In the genomic region with DNA sequence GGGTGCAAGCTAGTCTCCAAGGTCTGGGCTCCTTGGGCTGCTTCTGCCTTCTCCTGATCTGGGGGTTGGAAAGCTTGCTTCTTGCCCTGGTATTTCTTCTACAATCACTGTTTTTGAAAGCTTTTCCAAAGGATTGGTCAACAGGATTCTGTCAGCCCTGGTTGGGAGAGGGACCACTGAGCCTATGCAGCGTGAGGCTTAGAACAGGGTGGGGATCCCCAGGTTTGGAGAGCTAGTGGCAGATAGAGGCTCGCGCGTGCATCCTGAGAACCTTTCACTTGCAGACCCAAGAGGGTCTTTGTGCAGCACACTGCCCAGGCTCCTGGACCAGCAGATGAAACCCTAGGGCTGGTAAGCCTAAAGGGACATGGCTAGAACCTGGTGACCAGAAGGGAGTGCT, we compare ENCODE assay signal across 13 mouse cellular contexts. TPM values are rescaled to one million over a fixed set of nuclear protein-coding genes. Genes with fewer than 3 reads are reported as not detected.
DNase-seq lines count a peak whose midpoint lies in the region; ATAC-seq and TF ChIP-seq lines count a peak whose summit lies in the region.
"Had no signal": no experiment of that assay in that cellular context is flagged by ENCODE, and none has a peak within 500 bp of the region (broad histone marks: within the 10 kb centered on the region; RNA-seq: fewer than 3 reads in every experiment).

No protein-coding gene starts in this region.

- intact Hi-C loops in left cerebral cortex, postnatal 25 days (cut with DNase I) = loop anchor here (5.0 kb wide), 1 partner anchor 242 kb away; no protein-coding TSS in a partner anchor
- intact Hi-C loops in left cerebral cortex, adult 2 months (cut with DNase I) = loop anchor here (5.0 to 10.0 kb wide), 3 partner anchors 127 to 1264 kb away; no protein-coding TSS in a partner anchor

- 10% methylated on average over 4 of the region's 4 CpGs for WGBS in embryonic facial prominence, embryonic 12.5 days
- WGBS in hindbrain, embryonic 14.5 days = 20% methylated on average over 4 of the region's 4 CpGs
- WGBS in midbrain, embryonic 14.5 days = 18% methylated on average over 4 of the region's 4 CpGs

- H3K4me1 ChIP-seq in ES-Bruce4 (ENCODE audit: control insufficient read depth, insufficient read depth, low read length) = no peaks in the 10 kb centered on the region
- peaks cover 25% of the 10 kb centered on the region for H3K4me1 ChIP-seq in embryonic facial prominence, embryonic 12.5 days
- H3K4me1 ChIP-seq in hindbrain, embryonic 14.5 days (replicated peaks; ENCODE audit: control insufficient read depth, insufficient read depth, low read length) = no peaks in the 10 kb centered on the region; the same call in 1 of the 2 replicates
- peaks cover 15% of the 10 kb centered on the region for H3K4me1 ChIP-seq in midbrain, embryonic 14.5 days (ENCODE audit: control insufficient read depth, insufficient read depth, low read length)

- TF ChIP-seq EP300 in ES-Bruce4 (IDR thresholded peaks at IDR 0.05; ENCODE audit: insufficient read depth, low read depth, low read length) = no peak

- no peak for ATAC-seq in embryonic facial prominence, embryonic 12.5 days (ENCODE audit: insufficient number of reproducible peaks, insufficient read depth, low FRiP score, low TSS enrichment)
- no peak for ATAC-seq in hindbrain, embryonic 14.5 days (ENCODE audit: low FRiP score)
- ATAC-seq in midbrain, embryonic 14.5 days (ENCODE audit: low FRiP score, low TSS enrichment) = no peak
- ATAC-seq: activated CD4-positive, CD25-positive, alpha-beta regulatory T cell, adult 4 months had no signal

- H3K27ac ChIP-seq in ES-Bruce4 (ENCODE audit: insufficient read depth, low read length) = no peak overlapping the region
- H3K27ac ChIP-seq in embryonic facial prominence, embryonic 12.5 days = peak overlapping the region; percentile 38; the same call in 1 of the 2 replicates
- H3K27ac ChIP-seq in hindbrain, embryonic 14.5 days = no peak overlapping the region
- no peak overlapping the region for H3K27ac ChIP-seq in midbrain, embryonic 14.5 days (replicated peaks; ENCODE audit: low read depth, low read length)
- H3K27ac ChIP-seq in left cerebral cortex, adult 2 months = no peak overlapping the region

- H3K27me3 ChIP-seq in ES-Bruce4 (ENCODE audit: control insufficient read depth, insufficient read depth, low read length, poor library complexity, severe bottlenecking) = peaks cover 8% of the 10 kb centered on the region
- H3K27me3 ChIP-seq in embryonic facial prominence, embryonic 12.5 days = peaks cover 3% of the 10 kb centered on the region; the same call in 1 of the 2 replicates
- peaks cover 39% of the 10 kb centered on the region for H3K27me3 ChIP-seq in hindbrain, embryonic 14.5 days (ENCODE audit: control insufficient read depth, insufficient read depth, low read length)
- peaks cover 32% of the 10 kb centered on the region for H3K27me3 ChIP-seq in midbrain, embryonic 14.5 days (ENCODE audit: control insufficient read depth, insufficient read depth, low read length)

- no peak overlapping the region for H3K9ac ChIP-seq in ES-Bruce4 (ENCODE audit: low read depth, poor library complexity, severe bottlenecking)
- H3K9ac ChIP-seq in embryonic facial prominence, embryonic 12.5 days = peak overlapping the region; percentile 68; the same call in 1 of the 2 replicates
- H3K9ac ChIP-seq in hindbrain, embryonic 14.5 days = no peak overlapping the region
- no peak overlapping the region for H3K9ac ChIP-seq in midbrain, embryonic 14.5 days (replicated peaks; ENCODE audit: low read length)

- no peak for TF ChIP-seq POLR2A in ES-Bruce4 (IDR thresholded peaks at IDR 0.05; ENCODE audit: insufficient read depth, low read length)

- DNase-seq in hindbrain, embryonic 14.5 days (ENCODE audit: low spot score) = no peak
- no peak for DNase-seq in midbrain, embryonic 14.5 days
- DNase-seq in left cerebral cortex, postnatal 25 days (ENCODE audit: low spot score in 2 of 2) = no peak
- DNase-seq in frontal cortex, postnatal 25 days (ENCODE audit: low spot score in 2 of 2) = no peak
- DNase-seq in left cerebral cortex, adult 2 months (ENCODE audit: extremely low spot score in 1 of 2, low spot score in 2 of 2) = no peak
- DNase-seq: gastrocnemius, postnatal 10 days; kidney, adult 8-10 months; layer of hippocampus, adult 9-11 months; right cerebral cortex, adult 18-20 months had no signal

- TF ChIP-seq CTCF in ES-Bruce4 (IDR thresholded peaks at IDR 0.05; ENCODE audit: low read depth, low read length) = no peak
- no peak for TF ChIP-seq CTCF in left cerebral cortex, adult 2 months (IDR thresholded peaks at IDR 0.05)

- H3K9me3 ChIP-seq in ES-Bruce4 (replicated peaks; ENCODE audit: control insufficient read depth, insufficient read depth, low read length, poor library complexity, severe bottlenecking) = no peaks in the 10 kb centered on the region
- peaks cover 4% of the 10 kb centered on the region for H3K9me3 ChIP-seq in embryonic facial prominence, embryonic 12.5 days
- H3K9me3 ChIP-seq in hindbrain, embryonic 14.5 days (ENCODE audit: control insufficient read depth, low read length) = no peaks in the 10 kb centered on the region
- H3K9me3 ChIP-seq in midbrain, embryonic 14.5 days (ENCODE audit: control insufficient read depth, low read length) = no peaks in the 10 kb centered on the region

- H3K4me2 ChIP-seq in embryonic facial prominence, embryonic 12.5 days (replicated peaks) = peak overlapping the region; percentile 84
- peak overlapping the region; percentile 64 for H3K4me2 ChIP-seq in hindbrain, embryonic 14.5 days (replicated peaks)
- peak overlapping the region; percentile 79 for H3K4me2 ChIP-seq in midbrain, embryonic 14.5 days (ENCODE audit: low read length)

- H3K4me3 ChIP-seq in ES-Bruce4 (ENCODE audit: low read depth, low read length) = peak overlapping the region; percentile 61
- H3K4me3 ChIP-seq in embryonic facial prominence, embryonic 12.5 days = 0 out of 2 replicates have a peak overlapping the region, but pooled peaks have one; percentile 75
- 0 out of 2 replicates have a peak overlapping the region, but pooled peaks have one; percentile 57 for H3K4me3 ChIP-seq in hindbrain, embryonic 14.5 days (replicated peaks; ENCODE audit: low read length)
- peak overlapping the region; percentile 57; the same call in 1 of the 2 replicates for H3K4me3 ChIP-seq in midbrain, embryonic 14.5 days (replicated peaks; ENCODE audit: low read depth, low read length)
- no peak overlapping the region for H3K4me3 ChIP-seq in left cerebral cortex, adult 2 months

- H3K36me3 ChIP-seq in ES-Bruce4 (ENCODE audit: control insufficient read depth, insufficient read depth, low read length, poor library complexity, severe bottlenecking) = no peaks in the 10 kb centered on the region
- no peaks in the 10 kb centered on the region for H3K36me3 ChIP-seq in embryonic facial prominence, embryonic 12.5 days
- no peaks in the 10 kb centered on the region for H3K36me3 ChIP-seq in hindbrain, embryonic 14.5 days (replicated peaks; ENCODE audit: control insufficient read depth, insufficient read depth)
- no peaks in the 10 kb centered on the region for H3K36me3 ChIP-seq in midbrain, embryonic 14.5 days (ENCODE audit: control insufficient read depth, insufficient read depth, low read length)

RNA-seq across cellular contexts. Expression of gene Tmem132c, which starts 1.0 kb away (rescaled TPM):
- 0.72 and 3.1 TPM in 2 replicates for polyA plus RNA-seq in ES-Bruce4 (2011; ENCODE audit: insufficient read depth, insufficient read length, low read depth, missing spikeins)
- 40.7 and 51.8 TPM in 2 replicates for polyA plus RNA-seq in embryonic facial prominence, embryonic 12.5 days (2016; fragmentation: Nextera tagmentation; extraction: Ambion mirVana)
- polyA plus RNA-seq in hindbrain, embryonic 14.5 days (2014; fragmentation: Nextera tagmentation; extraction: Ambion mirVana) = 15.1 and 15.6 TPM in 2 replicates
- polyA plus RNA-seq in midbrain, embryonic 14.5 days (2014; fragmentation: Nextera tagmentation; extraction: Ambion mirVana) = 10.6 and 16.2 TPM in 2 replicates
- 1 to 10 TPM; 6.0 to 6.4 TPM for total RNA-seq in left cerebral cortex, postnatal 25 days (2021)
- total RNA-seq in left cerebral cortex, adult 2 months (2021) = 1 to 10 TPM; 6.2 to 9.5 TPM
- total RNA-seq: monocyte, adult 5-6 weeks had no signal
- polyA plus RNA-seq: activated CD4-positive, CD25-positive, alpha-beta regulatory T cell, adult 4 months had no signal
